Mouse (Mus musculus) spleen, adult 2 months (tissue): ENCODE results near the gene Ccdc149.

ENCODE experiments used
- CTCF ChIP-seq: fragments of 200-500 bp; IDR thresholded peaks from 2 replicates; pipeline ENCODE4 v1.5.1; 2011; ENCODE audit warnings: mild to moderate bottlenecking, inconsistent platforms; ENCODE audit not compliant: insufficient read depth, insufficient read length, insufficient replicate concordance; ENCODE audit errors: extremely low read depth
- POLR2A ChIP-seq: fragments of 200-500 bp; IDR thresholded peaks from 2 replicates; pipeline ENCODE4 v1.6.1; 2011; ENCODE audit warnings: low read depth, low read length, inconsistent platforms

DNA sequence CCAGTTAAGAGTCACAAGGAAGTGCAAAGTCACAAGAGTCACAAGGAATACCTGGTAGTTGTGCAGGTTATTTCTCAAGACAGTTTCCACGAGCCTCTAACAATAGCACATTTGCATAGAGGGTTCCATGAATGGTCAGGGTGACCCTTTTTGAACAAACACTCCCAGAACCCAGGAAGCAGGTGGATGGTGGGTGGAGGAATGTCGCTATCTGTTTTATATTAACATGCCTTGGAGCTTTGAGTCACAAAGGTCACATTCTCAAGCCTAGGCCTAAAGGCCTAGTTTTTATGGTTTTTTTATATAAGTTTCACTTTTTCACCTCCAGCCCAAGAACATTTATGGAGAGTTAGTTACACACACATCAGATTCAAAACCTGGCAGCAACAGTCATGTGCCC, 48.6 kb upstream of the Ccdc149 start:
- TF ChIP-seq CTCF (no peak), POLR2A (no peak)
